Mouse (Mus musculus) embryo, embryonic 10.5 days (tissue): ENCODE measurements around the gene Neurl2.
"Not testable (repeated sequence)": the region's sequence is repeated elsewhere in the genome, so short reads cannot be mapped to it uniquely, and the experiment has no call there.

ENCODE experiments used
- DNase-seq: peaks from one replicate; pipeline ENCODE4 v3.0.0-alpha.2; 2015; ENCODE audit warnings: low spot score

Gene Neurl2

DNA sequence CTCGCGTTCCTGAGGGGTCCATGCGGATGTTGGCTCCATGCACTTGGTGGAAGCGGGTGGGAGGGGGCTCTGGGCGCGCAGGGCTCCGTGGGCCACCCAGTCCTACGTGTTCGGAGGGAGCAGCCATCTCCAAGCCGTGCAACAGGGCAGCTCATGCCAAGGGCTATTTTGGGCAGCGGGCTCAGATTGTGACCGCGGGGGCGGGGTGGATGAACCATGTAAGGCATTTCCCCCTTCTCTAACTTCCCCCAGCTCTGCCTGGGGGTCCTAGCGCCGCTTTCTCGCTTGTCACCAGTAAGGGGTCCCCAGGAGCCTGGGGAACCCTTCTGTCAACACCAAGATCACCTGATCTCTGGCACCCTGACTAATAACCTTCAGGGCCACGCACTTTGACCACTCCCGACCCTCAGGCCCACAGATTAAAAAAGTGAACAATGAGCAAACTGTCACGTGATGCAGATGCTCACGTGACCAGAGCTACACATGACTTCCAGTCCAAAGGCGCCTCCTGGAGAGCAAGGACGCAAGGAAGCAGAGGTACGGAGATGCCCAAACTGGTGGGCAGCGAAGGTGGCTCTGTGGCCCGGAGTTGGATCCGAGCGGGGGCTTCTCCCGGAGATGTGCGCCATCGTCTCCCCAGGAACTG, at the start of gene Neurl2:
Neurl2 (minus strand) TSS at position 143 of the 646 bp plus-strand sequence.
- peak; percentile 98 for DNase-seq

DNA sequence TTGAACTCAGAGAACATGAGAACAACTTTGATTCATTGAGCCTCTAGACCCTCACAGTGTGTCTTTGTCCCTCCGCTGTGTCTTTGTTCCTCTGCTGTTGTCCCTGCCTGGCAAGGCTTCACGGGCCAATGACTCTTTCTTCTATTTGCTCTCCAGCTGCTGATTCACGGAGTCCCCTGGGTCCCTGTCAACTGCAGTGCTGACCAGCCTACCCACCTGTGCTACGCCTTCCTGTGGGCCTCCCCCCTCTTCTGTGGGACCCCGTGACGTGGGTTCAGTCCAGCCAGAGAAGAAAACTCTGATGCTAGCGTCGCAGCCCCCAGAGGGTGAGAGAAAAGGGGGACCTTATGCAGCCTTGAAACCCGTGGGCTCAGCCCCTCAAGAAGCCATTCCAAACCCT, 49.4 kb upstream of the Neurl2 start:
- peak; percentile 50 for DNase-seq

DNA sequence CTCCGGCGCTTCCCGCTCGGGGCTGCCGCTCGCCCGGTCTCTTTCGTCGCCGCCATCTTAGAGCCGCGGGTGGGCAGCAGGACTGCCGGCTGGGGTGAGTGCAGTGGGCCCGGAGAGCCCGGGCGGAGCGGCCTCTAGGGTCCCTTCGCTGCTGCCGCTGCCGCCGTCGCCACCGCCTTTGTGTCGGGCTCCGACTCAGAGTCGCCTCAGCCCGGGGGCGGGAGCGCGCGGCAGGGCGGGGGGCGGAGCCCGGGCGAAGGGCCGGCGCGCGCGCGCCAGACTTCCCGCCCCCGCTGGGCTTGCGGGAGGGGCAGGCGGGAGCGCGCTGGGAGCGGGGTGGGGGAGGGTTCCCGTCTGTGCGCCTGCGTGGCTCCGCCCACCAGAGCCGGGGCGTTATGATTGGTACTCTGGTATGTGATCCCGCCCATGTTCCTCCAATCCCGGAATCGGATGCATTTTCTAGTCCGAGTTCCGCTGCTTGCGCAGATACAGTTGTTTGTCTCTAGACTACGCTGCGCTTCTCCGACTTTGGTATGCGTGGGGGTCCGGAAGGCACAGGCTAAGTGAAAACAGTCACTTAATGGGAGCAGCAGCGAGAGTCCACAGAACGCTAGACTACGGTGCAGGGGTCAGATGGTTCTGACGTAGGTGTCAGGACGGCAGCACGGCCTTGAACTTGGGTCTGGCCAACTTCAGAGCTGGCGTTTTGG, 46.5 kb upstream of the Neurl2 start:
- peak; percentile 97 for DNase-seq

DNA sequence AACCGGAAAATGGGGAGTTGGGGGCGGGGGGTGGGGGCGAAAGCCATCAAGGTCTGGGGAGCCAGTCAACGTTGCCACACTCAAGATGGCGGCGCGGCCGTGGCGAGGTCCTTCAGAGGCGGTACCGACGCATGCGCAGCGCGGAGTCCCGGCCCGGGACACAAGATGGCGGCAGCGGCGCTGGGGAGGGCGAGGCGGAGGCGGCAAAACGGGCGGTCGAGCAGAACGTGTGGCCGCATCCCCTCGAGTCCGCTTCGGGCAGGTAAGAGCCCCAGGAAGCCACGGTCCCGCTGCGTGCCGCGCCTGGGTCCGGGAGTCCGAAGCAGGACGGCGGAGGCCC, 45.9 kb upstream of the Neurl2 start, which contains the start of gene Pcif1:
Pcif1 (plus strand) TSS at position 77 of the 340 bp plus-strand sequence.
- DNase-seq = peak; percentile 95

DNA sequence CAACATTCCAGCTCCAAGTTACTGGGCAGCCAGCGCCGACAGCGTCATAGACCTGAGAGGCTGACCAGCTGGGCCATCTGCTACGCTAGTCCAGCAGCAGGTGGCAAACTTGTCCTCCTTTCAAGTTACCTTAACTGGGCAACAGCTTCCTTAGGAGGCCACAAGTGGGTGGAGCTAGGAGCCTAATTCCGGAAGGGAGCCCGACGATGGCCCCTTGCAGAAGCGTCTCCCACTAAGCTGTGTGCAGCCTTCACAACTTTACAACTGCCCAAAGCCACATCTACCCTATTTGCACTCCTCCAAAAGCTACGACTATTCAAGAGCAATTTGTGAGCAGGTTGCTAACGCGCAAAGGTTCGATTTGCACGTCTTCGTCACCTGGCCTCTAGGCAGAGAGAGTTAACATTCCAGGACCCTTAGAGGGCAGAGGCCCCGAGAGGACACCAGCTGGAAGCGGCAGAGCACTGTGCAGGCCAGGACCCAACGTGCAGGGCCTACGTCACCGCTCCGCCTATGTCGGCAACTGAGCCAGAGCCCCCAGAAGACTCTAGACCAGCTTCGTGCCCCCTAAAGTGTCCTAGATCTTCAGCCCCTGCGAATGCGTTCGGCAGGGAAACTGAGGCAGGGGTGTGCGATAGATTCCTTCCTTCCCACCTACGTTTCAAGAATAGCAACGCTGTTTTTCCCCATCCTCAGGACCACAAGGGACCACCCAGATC, 45.4 kb upstream of the Neurl2 start:
- peak; percentile 72 for DNase-seq

DNA sequence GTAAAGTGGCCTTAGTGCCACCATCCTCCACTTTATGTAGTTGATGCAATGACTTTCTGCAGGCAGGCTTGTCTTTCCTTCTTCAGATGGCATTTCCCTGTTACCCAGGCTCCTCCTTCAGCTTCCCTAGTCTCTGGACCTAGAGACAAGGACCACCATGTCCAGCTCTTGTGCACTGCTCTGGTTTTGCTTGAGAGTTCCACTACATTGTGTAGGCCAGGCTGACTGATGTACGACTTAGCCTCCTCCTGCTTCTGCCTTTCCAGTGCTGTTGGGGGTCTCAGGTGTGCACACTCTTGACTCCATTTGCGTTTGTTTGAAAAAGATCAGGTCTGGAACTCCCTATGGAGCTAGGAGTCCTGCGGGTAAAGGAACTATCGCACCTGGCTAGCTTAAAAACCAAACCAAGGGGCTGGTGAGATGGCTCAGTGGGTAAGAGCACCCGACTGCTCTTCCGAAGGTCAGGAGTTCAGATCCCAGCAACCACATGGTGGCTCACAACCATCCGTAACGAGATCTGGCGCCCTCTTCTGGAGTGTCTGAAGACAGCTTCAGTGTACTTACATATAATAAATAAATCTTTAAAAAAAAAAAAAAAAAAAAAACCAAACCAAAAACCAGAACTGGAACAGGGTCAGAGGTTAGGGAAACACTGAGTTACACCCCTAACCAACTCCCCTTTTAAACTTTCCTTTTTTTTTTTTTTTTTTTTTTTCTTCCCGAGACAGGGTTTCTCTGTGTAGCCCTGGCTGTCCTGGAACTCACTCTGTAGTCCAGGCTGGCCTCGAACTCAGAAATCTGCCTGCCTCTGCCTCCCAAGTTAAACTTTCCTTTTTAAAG, 44.3 kb upstream of the Neurl2 start:
- DNase-seq = not testable (repeated sequence)

DNA sequence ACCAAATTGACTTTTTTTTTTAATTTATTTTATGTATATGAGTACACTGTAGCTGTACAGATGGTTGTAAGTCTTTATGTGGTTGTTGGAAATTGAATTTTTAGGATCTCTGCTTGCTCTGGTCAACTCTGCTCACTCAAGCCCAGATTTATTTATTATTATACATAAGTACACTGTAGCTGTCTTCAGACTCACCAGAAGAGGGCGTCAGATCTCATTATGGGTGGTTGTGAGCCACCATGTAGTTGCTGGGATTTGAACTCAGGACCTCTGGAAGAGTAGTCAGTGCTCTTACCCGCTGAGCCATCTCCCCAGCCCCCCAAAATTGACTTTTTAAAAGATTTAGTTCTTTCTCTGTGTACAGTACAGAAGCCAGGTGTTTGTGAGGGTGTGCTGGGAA, 42.4 kb upstream of the Neurl2 start:
- not testable (repeated sequence) for DNase-seq

DNA sequence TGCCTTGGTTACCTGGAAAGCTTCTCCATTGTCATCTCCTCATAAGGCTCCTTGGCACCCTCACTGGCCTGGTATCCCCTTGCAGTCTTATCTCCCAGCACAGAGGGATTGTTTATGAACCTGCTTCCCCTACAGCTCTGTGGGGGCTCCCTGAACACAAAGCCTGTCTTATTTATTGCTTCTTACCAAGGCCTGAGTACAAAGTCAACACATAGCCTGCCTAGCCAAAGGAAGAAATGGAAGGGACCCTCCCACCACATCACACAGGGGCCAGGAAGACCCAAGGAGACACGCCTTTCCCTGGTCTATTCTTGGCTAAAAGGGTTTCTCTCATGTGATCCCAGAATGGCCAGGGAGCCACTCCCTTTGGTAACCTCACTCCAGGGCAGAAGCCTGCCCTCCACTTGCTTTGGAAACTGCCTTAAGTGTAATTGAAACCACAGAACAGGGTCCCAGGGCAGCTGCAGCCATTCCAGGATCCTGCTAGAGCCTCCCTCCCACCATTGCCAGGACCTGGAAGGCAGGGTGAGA, 41.0 kb upstream of the Neurl2 start:
- DNase-seq = no peak

DNA sequence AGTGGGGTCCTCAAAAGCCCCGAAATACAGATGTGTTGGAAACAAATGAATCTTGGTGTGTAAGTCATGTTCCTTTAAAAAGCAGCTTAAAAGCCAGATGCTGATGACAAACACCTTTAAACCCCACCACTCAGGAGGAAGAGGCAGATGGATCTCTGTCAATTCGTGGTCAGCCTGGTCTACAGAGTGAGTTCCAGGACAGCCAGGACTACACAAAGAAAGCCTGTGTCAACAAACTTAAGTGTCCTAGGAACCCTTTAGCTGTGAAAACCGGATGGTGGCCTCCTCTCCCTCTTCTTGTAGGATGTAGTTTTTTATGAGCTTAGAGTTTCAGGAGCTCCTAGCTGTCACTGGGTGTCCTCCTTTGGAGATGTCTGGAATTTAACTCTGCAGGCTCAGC, 40.4 kb upstream of the Neurl2 start:
- DNase-seq = no peak

DNA sequence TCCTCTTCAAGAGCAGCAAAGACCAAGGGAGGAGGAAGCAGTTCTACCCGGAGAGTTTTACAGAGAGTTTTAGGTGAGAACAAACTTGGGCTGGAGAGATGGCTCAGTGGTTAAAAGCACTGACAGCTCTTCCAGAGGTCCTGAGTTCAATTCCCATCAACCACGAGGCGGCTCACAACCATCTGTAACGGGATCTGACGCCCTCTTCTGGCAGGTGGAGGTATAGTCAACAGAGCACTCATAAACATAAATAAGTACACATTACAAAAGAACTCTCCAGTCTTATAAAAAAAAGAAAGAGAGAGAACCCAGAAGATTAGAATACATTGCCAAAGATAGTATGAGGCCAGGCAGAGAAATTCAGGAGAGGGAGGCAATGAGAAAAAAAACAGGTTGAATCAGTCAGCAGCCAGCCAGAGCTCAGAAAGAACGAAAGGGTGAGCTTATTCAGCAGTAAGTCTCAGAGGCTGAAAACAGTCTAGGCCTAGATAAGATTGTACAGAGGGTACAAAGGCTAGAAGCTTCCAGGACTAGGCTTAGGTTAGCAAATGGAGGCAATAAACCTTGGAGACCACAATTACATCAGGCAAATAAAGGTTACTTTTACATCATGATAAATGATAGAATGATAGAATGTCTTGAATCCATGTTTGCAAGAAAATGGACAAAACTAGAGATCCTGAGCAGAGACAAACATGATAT, 38.5 kb upstream of the Neurl2 start:
- no peak for DNase-seq

DNA sequence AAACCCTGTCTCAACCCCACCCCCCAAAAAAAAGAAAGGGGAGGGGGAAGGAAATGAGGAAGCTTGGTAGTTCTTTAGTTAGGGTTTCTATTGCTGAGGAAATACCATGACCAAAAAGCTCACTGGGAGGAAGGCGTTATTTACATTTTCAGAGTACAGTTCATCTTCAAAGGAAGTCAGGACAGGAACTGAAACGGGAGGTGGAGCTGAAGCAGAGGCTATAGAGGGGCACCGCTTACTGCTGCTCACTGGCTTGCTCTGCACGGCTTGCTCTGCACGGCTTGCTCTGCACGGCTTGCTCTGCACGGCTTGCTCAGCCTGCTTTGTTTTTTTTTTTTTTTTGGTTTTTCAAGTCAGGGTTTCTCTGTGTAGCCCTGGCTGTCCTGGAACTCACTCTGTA, 35.2 kb upstream of the Neurl2 start:
- DNase-seq = no peak

DNA sequence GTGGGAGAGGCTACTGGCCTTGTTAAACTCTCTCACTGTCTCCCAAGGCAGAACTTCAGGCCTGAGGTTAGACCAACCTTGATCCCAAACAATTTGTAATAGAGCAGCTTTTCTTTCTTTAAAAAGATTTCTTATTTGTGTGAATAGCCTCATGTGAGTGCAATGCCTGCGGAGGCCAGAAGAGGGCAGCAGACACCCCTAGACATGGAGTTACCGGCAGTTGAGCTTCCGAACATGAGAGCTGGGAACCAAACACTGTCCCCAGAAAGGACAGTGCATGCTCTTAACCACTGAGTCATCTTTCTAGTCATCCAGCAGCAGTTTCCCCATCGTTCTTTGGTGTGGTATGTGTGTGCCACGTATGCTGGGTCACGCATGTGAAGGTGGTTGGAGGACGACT, 34.3 kb upstream of the Neurl2 start:
- DNase-seq = no peak

DNA sequence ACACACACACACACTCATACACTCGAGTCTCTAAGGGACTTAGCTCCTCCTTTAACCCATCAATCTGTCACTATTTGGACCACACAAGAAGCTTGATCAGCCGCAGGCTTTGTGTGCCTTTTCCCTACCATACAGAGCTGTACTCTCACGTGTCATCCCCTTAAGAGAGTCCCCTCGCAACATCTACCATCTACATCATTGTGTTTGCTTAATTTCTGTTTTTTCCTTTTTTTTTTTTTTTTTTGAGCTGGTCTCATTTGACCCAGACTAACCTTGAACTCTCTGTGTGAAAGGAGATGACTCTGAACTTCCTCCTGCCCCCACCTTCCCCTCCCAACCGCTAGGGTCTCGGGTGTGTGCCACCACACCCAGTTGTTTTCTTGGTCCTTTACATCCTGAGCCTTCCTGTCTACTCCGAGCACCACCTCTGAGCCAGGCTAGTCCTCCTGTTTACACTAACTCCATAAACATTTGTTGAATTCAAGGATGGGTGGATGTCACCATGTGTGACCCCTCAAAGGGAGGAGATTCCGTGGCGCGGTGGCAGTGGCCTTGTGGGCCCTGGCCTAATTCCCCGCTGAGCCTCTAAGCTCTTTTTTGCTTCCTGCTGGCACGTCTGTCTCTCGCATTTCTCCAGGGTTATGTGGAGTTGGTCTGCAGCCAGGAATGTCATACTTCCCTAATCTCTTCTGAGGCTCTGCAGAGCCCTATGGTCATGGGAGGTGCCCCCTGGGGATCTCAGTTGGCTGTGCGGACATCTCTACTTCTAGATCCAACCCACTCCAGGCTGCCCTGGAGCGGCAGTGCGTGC, 33.7 kb upstream of the Neurl2 start:
- DNase-seq = no peak

DNA sequence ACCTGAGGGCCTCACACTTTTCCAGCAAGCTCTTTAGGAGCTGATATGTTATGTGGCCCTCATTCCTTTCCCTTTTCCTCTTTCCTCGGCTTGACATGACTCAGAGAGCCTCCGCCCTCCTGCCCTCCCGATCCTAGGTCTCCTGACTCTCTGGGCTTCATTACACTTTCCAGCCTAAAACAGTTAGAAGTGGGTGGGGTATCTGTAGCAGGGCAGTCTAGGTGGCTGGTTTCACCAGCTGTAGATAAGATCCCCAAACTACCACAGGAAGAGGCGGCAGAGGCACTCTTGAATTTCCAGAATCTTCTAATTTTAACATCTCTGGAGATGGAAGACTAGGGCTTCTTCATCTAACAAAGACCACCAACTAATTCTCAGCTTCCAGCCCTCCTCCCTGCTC, 31.3 kb upstream of the Neurl2 start:
- DNase-seq = no peak

DNA sequence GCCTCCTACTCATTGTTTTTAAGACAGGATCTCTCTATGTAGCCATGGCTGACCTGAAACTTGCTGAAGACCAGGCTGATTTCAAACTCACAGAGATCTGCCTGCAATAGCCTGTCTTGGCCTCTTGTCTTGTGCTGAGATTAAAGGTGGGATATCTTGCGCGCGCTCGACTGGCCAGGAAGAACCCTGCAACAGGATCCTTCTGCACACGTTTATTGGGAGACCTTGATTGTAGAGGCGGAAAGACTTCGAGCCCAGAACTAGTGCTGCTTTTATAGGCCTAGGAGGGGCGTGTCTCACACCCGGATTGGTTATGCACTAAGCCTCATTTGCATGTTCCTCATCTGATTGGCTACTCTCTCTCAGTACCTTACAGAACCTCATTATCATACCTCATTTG, 30.2 kb upstream of the Neurl2 start:
- not testable (repeated sequence) for DNase-seq

DNA sequence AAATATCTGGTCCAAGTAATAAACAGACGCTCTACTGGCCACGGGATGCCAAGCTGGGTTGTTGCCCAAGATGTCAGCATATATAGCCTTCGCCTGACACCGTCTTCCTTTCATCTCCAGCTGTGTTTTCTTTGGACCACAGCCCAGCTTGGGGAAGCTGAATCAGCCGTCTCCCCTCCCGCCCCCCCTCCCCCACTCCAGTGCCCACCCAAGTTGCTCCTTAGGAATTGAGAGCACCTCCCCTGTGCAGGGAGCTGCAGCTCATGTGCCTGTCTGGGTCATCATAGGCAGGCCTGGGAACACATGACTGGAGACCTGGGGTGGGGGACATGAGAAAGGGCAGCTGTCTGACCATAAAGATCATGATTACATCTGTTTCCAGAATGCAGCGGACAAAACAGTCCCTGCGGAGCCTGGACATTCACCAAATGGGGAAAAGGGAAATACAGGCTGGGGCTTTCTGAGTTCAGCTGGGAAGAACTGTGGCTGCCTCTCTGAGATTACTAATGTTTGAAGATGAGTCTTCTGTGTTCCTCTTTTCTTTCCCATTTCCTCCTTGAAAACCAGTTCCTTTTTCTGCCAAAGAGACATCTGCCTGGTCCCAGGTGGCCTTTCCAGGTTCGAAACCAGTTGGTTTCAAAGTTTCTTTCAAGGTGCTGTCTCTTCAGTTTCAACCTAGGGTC, 29.1 kb upstream of the Neurl2 start:
- peak; percentile 65 for DNase-seq

DNA sequence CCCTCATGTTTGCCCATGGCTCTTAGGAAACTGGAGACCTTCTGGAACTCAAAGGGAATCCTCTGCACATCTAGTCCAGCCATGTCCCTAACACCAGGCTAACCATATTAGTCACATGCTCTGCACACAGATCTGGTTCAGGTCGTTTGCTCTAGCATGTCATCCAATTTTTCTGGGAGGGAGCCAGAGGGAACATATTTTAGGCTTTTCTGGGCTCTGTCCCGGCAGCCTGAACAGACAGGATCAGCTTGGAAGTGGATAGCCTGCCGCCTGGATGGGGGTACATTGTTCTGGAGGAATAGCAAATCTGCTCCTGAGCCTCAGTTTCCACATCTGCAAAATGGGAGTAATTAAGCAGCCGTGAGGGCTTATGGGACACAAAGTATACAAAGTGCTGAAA, 27.8 kb upstream of the Neurl2 start:
- no peak for DNase-seq

DNA sequence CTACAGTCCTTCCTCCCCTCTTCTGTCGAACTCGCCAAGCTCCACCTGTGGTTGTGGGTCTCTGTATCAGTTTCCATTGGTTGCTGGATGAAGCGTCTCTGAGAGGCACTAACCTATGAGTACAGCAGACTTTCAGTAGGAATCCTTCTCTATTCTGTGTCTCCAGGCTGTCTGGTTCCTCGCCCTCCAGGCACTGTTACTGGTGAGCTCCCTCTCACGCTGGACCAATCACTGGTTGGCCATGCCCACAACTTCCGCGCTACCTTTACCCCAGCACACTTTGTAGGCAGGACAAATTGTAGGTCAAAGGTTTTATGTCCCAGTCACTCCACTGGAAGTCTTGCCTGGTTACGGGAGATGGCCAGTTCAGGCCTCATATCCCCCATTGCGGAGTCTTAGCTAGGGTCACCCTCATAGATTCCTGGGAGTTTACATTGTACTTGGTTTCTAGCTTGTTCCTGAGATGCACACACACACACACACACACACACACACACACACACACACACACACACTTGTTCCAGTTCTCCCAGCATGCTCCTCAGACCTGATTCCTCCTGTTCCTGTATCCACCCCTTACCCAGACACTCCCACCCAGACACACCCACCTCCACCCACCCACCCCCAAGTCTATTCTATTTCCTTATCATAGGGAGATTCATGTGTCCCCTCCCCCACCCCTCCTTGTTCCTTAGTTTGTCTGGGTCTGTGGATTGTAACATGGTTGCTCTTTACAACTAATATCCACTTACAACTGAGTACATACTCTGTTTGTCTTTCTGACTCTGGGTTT, 26.6 kb upstream of the Neurl2 start:
- DNase-seq = no peak

DNA sequence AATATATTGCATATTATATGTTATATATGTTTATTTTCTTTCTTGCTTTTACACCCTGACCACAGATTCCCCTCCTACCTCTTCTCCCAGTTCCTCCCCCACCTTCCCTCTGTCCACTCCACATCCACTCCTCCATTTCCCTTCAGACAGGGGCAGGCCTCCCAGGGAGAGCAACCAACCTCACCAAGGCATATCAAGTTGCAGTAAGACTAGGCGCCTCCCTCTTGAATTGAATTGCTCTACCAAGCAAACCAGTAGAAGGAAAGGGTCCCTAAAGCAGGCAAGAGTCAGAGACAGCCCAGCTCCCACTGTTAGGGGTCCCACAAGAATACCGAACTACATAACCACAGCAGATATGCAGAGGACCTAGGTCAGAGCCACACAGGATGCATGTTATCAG, 25.9 kb upstream of the Neurl2 start:
- DNase-seq = no peak
